Mouse (Mus musculus) urinary bladder, postnatal 14 days (tissue): Measurements from ENCODE around the gene Serpinb6a.
"Not testable (repeated sequence)": the region's sequence is repeated elsewhere in the genome, so short reads cannot be mapped to it uniquely, and the experiment has no call there.

ENCODE experiments used
- DNase-seq: peaks from one replicate; pipeline ENCODE4 v3.0.0; 2021; ENCODE audit warnings: low spot score

The Serpinb6a gene

GRCm38 (mm10) chr13:33989625-33990024 lies 13.0 kb downstream of the Serpinb6a start:
- no peak for DNase-seq

GRCm38 (mm10) chr13:33966574-33966973 lies 36.0 kb downstream of the Serpinb6a start:
- DNase-seq: no peak

- no peak for DNase-seq
These were observed 36.6 kb downstream of the Serpinb6a start for GRCm38 (mm10) chr13:33966025-33966412.

GRCm38 (mm10) chr13:33965056-33966024 lies 37.3 kb downstream of the Serpinb6a start:
- peak; percentile 16 for DNase-seq

- DNase-seq: peak; percentile 75
These were observed 38.2 kb downstream of the Serpinb6a start, which contains the start of gene Nqo2 for GRCm38 (mm10) chr13:33964206-33965046. Gene Nqo2, plus strand, starts transcription at chr13:33964687.

- no peak for DNase-seq
These were observed 42.8 kb downstream of the Serpinb6a start for GRCm38 (mm10) chr13:33959771-33960170.

GRCm38 (mm10) chr13:33956571-33957421 lies 45.8 kb downstream of the Serpinb6a start:
- no peak for DNase-seq

- DNase-seq: no peak
These were observed 49.6 kb downstream of the Serpinb6a start for GRCm38 (mm10) chr13:33952947-33953346.

GRCm38 (mm10) chr13:33952075-33952449 lies 50.5 kb downstream of the Serpinb6a start:
- no peak for DNase-seq

GRCm38 (mm10) chr13:33951308-33952074 lies 51.1 kb downstream of the Serpinb6a start:
- no peak for DNase-seq

GRCm38 (mm10) chr13:33942212-33942779 lies 60.3 kb downstream of the Serpinb6a start:
- DNase-seq: peak; percentile 28

- no peak for DNase-seq
These were observed 61.2 kb downstream of the Serpinb6a start for GRCm38 (mm10) chr13:33941288-33941808.

- not testable (repeated sequence) for DNase-seq
These were observed 65.0 kb downstream of the Serpinb6a start for GRCm38 (mm10) chr13:33937587-33937986.

GRCm38 (mm10) chr13:33937151-33937550 lies 65.4 kb downstream of the Serpinb6a start:
- DNase-seq: no peak

GRCm38 (mm10) chr13:33935465-33936181 lies 67.0 kb downstream of the Serpinb6a start:
- peak; percentile 81 for DNase-seq

GRCm38 (mm10) chr13:33934743-33935142 lies 67.9 kb downstream of the Serpinb6a start:
- DNase-seq: peak; percentile 21

GRCm38 (mm10) chr13:33930912-33931311 lies 71.7 kb downstream of the Serpinb6a start:
- no peak for DNase-seq

GRCm38 (mm10) chr13:33930281-33930680 lies 72.3 kb downstream of the Serpinb6a start:
- DNase-seq: no peak

- DNase-seq: no peak
These were observed 80.9 kb downstream of the Serpinb6a start for GRCm38 (mm10) chr13:33921699-33922098.

- no peak for DNase-seq
These were observed 81.6 kb downstream of the Serpinb6a start for GRCm38 (mm10) chr13:33921041-33921440.
